Mouse (Mus musculus) neural tube, embryonic 11.5 days (tissue): ENCODE data around the gene Nkd1. TPM values are rescaled to one million over a fixed set of nuclear protein-coding genes. Genes with fewer than 3 reads are reported as not detected.

Source experiments
- ATAC-seq: fragments of 200-750 bp; cut with Nextera tagmentation; 2 replicates; pipeline ENCODE4 v1.8.0; 2017; ENCODE audit warnings: moderate number of reproducible peaks, mild to moderate bottlenecking, moderate TSS enrichment, moderate library complexity; ENCODE audit not compliant: insufficient read depth, low FRiP score, low TSS enrichment
- DNase-seq: peaks from one replicate; pipeline ENCODE4 v3.0.0-alpha.2; 2015; ENCODE audit warnings: low spot score
- H3K27ac ChIP-seq: fragments of 300-500 bp; sonication (generic); 2 replicates; pipeline ENCODE4 v1.5.1; 2014; ENCODE audit warnings: low read depth, mild to moderate bottlenecking, low read length
- H3K27me3 ChIP-seq: fragments of 300-500 bp; sonication (generic); 2 replicates; pipeline ENCODE4 v1.6.1; 2014; ENCODE audit warnings: mild to moderate bottlenecking, low read length, mixed read lengths; ENCODE audit not compliant: control insufficient read depth, insufficient read depth
- H3K36me3 ChIP-seq: fragments of 300-500 bp; sonication (generic); 2 replicates; pipeline ENCODE4 v1.6.1; 2014; ENCODE audit warnings: mild to moderate bottlenecking, low read length, moderate library complexity, mixed read lengths; ENCODE audit not compliant: control insufficient read depth, insufficient read depth
- H3K4me1 ChIP-seq: fragments of 300-500 bp; sonication (generic); 2 replicates; pipeline ENCODE4 v1.6.1; 2014; ENCODE audit warnings: low read length, mixed read lengths; ENCODE audit not compliant: control insufficient read depth, insufficient read depth
- H3K4me2 ChIP-seq: fragments of 300-500 bp; sonication (generic); 2 replicates; pipeline ENCODE4 v1.6.1; 2014; ENCODE audit warnings: low read depth, mild to moderate bottlenecking, moderate library complexity
- H3K4me3 ChIP-seq: fragments of 300-500 bp; sonication (generic); 2 replicates; pipeline ENCODE4 v1.5.1; 2014; ENCODE audit warnings: low read depth, low read length
- H3K9ac ChIP-seq: fragments of 300-500 bp; sonication (generic); 2 replicates; pipeline ENCODE4 v1.6.1; 2014; ENCODE audit warnings: mild to moderate bottlenecking, low read length
- H3K9me3 ChIP-seq: fragments of 300-500 bp; sonication (generic); 2 replicates; pipeline ENCODE4 v1.6.1; 2016; ENCODE audit warnings: low read length; ENCODE audit not compliant: control insufficient read depth
- WGBS: fragments of 180-500 bp; shearing (Covaris S2); extraction: QIAGEN DNeasy Blood & Tissue Kit; methylation state at CpG from one replicate; pipeline ENCODE4 v1.1.7; 2014; 5-methylcytosine and 5-hydroxymethylcytosine counted together
- polyA plus RNA-seq: library from polyadenylated mRNA; unstranded; fragments of >200 nt; fragmentation: Nextera tagmentation; extraction: Ambion mirVana; gene quantifications from 2 replicates; pipeline ENCODE4 v1.2.1, GENCODE M21; 2014

Nkd1 gene
- polyA plus RNA-seq, 1 experiment from 2014 or later: 64.7 TPM

DNA sequence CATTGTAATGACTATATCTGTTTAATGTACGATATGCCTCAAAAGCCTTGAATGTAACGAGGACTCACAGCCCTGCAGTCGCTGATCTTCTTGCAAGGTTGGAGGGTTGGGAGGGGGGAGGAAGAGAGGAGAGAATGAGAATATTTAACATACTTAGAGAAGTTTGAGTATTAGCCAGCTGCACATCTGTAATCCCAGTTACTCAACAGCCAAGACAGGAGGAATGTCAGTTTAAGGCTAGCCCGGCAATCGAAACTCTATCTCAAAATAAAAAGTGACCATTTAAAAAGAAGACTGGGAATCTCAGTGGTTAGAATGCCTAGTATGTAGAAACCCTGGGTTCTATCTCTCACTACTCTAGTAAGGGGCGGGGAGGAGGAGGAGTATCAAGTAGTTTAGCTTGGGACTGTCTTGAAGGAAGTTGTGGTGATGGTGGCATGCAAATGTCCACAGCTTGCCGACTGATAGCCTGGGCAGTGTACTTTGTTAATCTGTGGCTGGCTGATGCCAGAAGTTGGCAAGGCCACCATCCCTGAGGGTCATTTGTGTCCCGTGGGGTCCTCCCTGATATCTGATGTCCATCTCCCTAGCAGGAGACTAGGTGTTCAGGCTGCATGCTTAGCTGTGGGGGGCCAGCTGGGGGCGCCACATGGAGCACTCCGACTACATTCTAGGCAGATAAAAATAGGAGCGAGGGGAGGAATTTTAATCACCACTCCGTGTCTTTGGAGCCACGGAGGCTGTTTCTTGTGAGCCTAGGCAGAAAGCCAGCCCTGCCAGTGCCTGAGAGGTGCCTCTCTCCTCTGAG, 46.4 kb downstream of the Nkd1 start:
- Histone ChIP-seq H3K27ac (no peak overlapping the region), H3K27me3 (no peaks in the 10 kb centered on the region), H3K4me3 (no peak overlapping the region), H3K9me3 (no peaks in the 10 kb centered on the region), H3K36me3 (no peaks in the 10 kb centered on the region), H3K9ac (no peak overlapping the region), H3K4me1 (peaks cover 16% of the 10 kb centered on the region), H3K4me2 (no peak overlapping the region)
- DNase-seq (peak; percentile 40), ATAC-seq (no peak)
- WGBS: 64% methylated on average over 13 of the region's 13 CpGs

DNA sequence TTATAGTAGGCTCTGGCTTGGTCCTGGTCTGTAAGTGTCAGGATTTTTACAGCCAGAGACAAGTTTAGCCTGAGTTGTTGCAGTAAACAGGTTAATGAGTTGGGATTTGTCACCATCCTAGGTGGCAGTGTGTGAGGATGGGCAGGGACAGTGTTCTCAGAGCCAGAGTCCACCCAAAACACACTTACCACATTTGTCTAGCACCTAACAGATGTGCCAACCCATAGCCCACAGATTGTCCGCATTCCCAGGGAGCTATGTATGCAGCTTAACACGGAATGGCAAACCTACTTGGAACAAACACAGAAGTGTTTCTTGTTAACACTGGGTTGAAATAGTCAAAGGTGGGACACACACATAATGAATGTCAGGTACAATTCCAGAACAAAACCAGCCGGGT, 47.1 kb downstream of the Nkd1 start:
- Histone ChIP-seq H3K36me3 (no peaks in the 10 kb centered on the region), H3K9ac (no peak overlapping the region), H3K4me3 (no peak overlapping the region), H3K27me3 (no peaks in the 10 kb centered on the region), H3K4me1 (peaks cover 16% of the 10 kb centered on the region), H3K9me3 (no peaks in the 10 kb centered on the region), H3K4me2 (no peak overlapping the region), H3K27ac (no peak overlapping the region)
- WGBS: 84% methylated on average over 3 of the region's 3 CpGs
- ATAC-seq (no peak), DNase-seq (no peak)

DNA sequence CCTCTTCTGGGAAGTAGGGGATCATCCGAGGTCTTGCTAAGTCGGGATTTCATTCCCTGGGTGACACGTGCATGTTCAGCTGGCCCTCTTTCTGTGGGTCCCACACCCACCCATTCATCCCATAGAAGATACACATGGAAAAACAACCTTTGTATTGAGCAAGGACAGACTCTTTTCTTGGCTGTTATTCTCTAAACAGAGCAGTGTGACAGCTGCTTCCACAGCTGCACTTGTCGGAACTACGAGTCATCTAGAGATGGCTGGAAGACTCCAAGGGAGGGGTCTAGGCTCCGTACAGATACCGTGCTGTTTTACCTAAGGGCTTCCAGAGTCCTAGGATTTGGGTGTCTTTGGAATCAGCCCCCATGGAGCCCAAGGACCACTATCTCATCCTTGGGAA, 48.2 kb downstream of the Nkd1 start:
- Histone ChIP-seq H3K4me3 (no peak overlapping the region), H3K9me3 (no peaks in the 10 kb centered on the region), H3K27me3 (no peaks in the 10 kb centered on the region), H3K4me2 (no peak overlapping the region), H3K27ac (no peak overlapping the region; the same call in 1 of the 2 replicates), H3K4me1 (peaks cover 16% of the 10 kb centered on the region), H3K9ac (no peak overlapping the region), H3K36me3 (no peaks in the 10 kb centered on the region; the same call in 1 of the 2 replicates)
- DNase-seq (no peak), ATAC-seq (no peak)
- 66% methylated on average over 7 of the region's 7 CpGs for WGBS

DNA sequence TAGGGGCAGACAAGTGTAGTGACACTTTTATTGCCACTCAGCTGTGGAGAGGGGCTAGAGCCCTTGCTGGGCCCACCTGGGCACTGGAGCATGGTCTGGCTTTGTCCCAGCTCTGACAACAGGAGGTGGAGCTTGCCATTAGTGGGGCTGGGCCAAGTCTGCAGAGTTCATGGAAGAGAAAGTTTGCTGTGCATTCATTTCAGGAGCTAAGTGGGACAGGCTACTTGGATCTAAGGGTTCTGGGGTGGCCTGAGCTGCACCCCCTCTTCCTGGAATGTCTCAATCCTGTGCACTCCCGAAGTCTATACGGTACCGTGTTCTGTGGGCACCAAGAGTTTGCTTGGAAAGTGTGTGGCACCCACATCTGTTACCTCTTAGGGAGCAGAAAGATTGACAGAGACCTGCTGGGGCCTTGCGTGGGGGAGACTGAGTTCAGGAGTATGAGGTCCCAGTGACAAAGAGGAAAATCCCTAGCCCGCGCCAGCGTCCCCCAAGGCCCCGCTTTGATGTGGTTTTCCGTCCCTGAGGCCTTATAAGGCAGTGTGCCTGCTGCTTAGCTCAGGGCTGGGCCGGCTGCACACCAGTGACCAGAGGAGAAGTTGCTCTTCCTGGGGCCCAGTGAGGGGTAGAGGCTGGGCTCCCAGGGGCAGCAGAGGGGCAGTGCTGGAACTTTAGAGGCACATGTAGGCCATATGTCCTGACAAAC, 49.3 kb downstream of the Nkd1 start:
- Histone ChIP-seq H3K27me3 (no peaks in the 10 kb centered on the region), H3K4me1 (peaks cover 16% of the 10 kb centered on the region), H3K4me2 (no peak overlapping the region), H3K27ac (peak overlapping the region; percentile 39; the same call in 1 of the 2 replicates), H3K36me3 (no peaks in the 10 kb centered on the region; the same call in 1 of the 2 replicates), H3K4me3 (no peak overlapping the region), H3K9me3 (no peaks in the 10 kb centered on the region), H3K9ac (peak overlapping the region; percentile 28)
- WGBS: 49% methylated on average over 10 of the region's 10 CpGs
- ATAC-seq (no peak), DNase-seq (peak; percentile 46)

DNA sequence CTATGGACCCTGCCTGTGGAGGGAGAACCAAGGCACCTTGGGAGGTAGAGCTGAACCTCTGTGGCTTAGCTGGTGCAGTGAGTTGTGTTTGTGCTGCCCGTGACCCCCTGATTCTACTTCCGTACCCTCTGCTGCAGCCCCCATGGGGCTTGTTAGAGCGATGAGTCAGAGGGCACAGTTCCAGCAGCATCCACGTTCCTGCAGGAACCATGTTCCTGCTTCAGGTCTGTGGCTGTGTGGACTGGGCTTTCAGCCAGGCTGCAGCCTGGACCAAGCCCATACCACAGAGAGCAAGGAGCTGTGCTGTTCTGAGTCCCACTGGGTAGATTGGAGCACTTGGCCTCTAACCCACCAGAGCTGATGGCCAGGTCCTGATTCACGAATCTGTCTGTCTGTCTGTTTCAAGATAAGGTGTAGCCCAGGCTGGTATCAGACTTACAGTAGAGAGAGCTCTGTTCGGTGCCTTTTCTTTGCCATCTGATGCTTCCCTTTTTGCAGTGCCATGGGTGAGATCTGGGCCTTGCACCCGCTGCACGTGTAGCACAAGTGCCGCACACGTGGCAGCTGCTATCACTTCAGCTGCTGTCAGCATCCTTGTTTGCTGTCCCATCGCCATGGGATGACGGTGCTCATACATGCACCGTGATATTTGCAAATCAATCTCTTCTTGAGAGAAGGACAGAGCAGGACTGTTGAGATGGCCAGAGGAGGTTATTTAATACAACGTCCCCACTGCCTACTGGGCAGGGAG, 50.5 kb downstream of the Nkd1 start:
- Histone ChIP-seq H3K9me3 (no peaks in the 10 kb centered on the region), H3K4me3 (no peak overlapping the region), H3K4me2 (no peak overlapping the region), H3K9ac (no peak overlapping the region), H3K36me3 (no peaks in the 10 kb centered on the region; the same call in 1 of the 2 replicates), H3K27me3 (no peaks in the 10 kb centered on the region), H3K27ac (no peak overlapping the region), H3K4me1 (peaks cover 16% of the 10 kb centered on the region)
- WGBS: 87% methylated on average over 14 of the region's 14 CpGs
- DNase-seq (no peak), ATAC-seq (no peak)

DNA sequence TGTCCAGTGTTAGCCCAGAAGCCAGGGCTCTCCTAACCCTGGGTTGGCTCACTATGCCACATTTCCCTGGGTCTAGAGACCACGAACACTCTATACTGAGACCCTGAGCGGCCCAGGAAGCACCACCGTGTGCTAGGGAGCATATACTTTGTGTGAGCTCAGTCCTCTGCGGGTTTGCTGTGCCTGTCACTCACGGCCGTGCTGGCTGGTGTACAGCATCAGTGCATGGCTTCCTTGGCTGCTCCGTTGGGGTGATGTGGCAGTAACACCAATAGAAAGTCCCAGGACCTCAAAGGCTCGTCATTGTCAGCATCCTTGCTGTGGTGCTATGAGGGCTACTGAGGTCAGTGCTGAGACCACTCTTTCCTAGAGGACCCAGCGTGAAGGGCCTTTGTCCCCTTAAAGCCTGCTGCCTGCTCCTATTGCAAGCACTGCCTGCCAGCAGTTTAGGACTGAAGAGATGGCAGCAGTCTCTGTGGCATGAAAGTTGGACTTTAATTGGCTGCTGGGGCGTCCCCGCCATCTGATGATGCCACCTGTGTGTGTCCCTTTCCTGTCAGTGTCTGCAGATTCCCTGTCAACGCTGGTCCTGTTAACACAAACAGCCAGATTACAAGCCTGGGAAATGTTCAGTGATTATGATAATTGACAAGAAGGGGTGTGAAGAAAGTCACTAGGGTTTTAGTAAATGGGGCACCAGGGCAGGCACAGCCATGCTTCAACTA, 51.2 kb downstream of the Nkd1 start:
- no peak overlapping the region for H3K4me3 ChIP-seq
- no peaks in the 10 kb centered on the region for H3K9me3 ChIP-seq
- no peak overlapping the region for H3K27ac ChIP-seq
- H3K27me3 ChIP-seq: no peaks in the 10 kb centered on the region
- H3K4me2 ChIP-seq: no peak overlapping the region
- peaks cover 16% of the 10 kb centered on the region for H3K4me1 ChIP-seq
- H3K9ac ChIP-seq: no peak overlapping the region
- H3K36me3 ChIP-seq: no peaks in the 10 kb centered on the region; the same call in 1 of the 2 replicates
- no peak for DNase-seq
- ATAC-seq: no peak
- WGBS: 90% methylated on average over 12 of the region's 12 CpGs

DNA sequence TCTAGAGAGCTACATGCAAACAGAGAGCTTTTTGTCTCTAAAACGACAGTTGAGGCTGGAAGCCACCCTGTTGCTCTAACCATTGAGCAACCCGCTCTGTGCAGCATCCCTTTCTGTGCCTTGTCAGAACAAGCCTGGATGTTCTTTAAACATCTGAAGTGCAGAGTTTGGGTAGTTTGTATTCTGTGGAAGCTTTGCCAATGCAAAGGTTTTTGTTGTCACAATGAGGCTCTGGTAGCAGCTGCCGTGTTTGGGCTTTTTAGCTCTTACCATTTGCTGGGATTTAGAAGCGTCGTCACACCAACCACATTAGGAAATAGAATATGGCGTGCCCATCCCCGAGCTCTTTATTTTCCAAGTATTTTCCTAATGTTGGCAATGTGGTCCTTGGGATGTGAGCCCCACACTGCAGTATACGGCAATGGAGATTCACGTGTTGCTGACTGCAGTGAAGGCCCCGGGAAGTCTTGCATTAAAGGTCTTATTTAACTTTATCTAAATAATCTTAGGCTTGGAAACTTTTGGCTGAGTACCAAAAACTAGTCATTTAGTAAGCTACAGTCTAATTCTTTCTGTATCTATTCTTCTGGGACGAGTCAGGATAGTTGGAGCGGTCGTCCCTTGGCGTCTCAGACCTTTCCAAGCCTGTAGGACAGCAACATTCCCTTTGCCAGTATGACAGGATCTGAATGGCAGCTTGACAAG, 51.9 kb downstream of the Nkd1 start:
- WGBS: 95% methylated on average over 14 of the region's 14 CpGs
- H3K4me2 ChIP-seq: no peak overlapping the region
- ATAC-seq: no peak
- no peak for DNase-seq
- no peak overlapping the region for H3K9ac ChIP-seq
- H3K9me3 ChIP-seq: no peaks in the 10 kb centered on the region
- H3K27ac ChIP-seq: no peak overlapping the region
- H3K4me3 ChIP-seq: no peak overlapping the region
- no peaks in the 10 kb centered on the region for H3K27me3 ChIP-seq
- H3K36me3 ChIP-seq: no peaks in the 10 kb centered on the region; the same call in 1 of the 2 replicates
- peaks cover 16% of the 10 kb centered on the region for H3K4me1 ChIP-seq

DNA sequence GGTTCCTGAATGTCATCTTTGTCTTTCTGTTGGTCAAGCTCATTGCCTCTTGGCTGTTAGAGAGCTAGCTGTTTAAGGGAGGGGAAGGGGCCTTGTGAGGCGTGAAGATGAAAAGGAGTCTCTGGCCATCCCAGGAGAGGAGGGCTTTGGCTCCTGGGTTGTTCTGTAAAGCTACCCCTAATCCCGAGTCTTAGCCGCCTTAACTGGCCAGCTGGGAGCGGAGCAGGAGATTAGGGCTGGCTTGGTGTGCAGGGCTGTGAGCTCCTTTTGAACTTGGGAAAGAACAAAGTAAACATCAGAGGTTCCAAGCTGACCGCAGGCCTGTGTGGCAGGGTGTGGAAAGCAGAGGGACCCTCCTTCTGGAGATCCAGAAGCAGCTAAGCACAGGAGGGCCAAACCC, 53.8 kb downstream of the Nkd1 start:
- Histone ChIP-seq H3K9ac (no peak overlapping the region), H3K27me3 (no peaks in the 10 kb centered on the region), H3K9me3 (no peaks in the 10 kb centered on the region), H3K27ac (no peak overlapping the region), H3K36me3 (peaks cover 2% of the 10 kb centered on the region; the same call in 1 of the 2 replicates), H3K4me3 (no peak overlapping the region), H3K4me2 (no peak overlapping the region), H3K4me1 (peaks cover 12% of the 10 kb centered on the region)
- DNase-seq: no peak
- ATAC-seq: no peak
- WGBS: 89% methylated on average over 5 of the region's 5 CpGs
